ENCODE assay signal across 8 mouse cellular contexts in genomic region chr7:90302647-90303552, GRCm38 (mm10). TPM values are rescaled to one million over a fixed set of nuclear protein-coding genes. Genes with fewer than 3 reads are reported as not detected.
DNase-seq lines count a peak whose midpoint lies in the region; ATAC-seq lines count a peak whose summit lies in the region.

No protein-coding gene starts in this region.

- H3K9me3 ChIP-seq in embryonic facial prominence, embryonic 13.5 days: no peaks in the 10 kb centered on the region
- no peaks in the 10 kb centered on the region for H3K9me3 ChIP-seq in intestine, embryonic 15.5 days

- no peak overlapping the region for H3K27ac ChIP-seq in embryonic facial prominence, embryonic 13.5 days
- H3K27ac ChIP-seq in intestine, embryonic 15.5 days: no peak overlapping the region

- ATAC-seq in embryonic facial prominence, embryonic 13.5 days (ENCODE audit: insufficient number of reproducible peaks, insufficient read depth, low FRiP score, low TSS enrichment, low read depth): peak; percentile 54; the same call in 1 of the 2 replicates
- ATAC-seq in intestine, embryonic 15.5 days: peak; percentile 54
- peak; percentile 30; the same call in 1 of the 2 replicates for ATAC-seq in megakaryocyte progenitor cell, adult 5-6 weeks (replicated peaks; ENCODE audit: poor library complexity)

- peaks cover 42% of the 10 kb centered on the region for H3K27me3 ChIP-seq in embryonic facial prominence, embryonic 13.5 days
- H3K27me3 ChIP-seq in intestine, embryonic 15.5 days (replicated peaks): peaks cover 2% of the 10 kb centered on the region; the same call in 1 of the 2 replicates

- 4% methylated on average over 27 of the region's 27 CpGs for WGBS in embryonic facial prominence, embryonic 13.5 days
- 4% methylated on average over 27 of the region's 27 CpGs for WGBS in intestine, embryonic 15.5 days

- peak overlapping the region; percentile 76 for H3K9ac ChIP-seq in embryonic facial prominence, embryonic 13.5 days
- peak overlapping the region; percentile 59 for H3K9ac ChIP-seq in intestine, embryonic 15.5 days

- peaks cover 5% of the 10 kb centered on the region; the same call in 1 of the 2 replicates for H3K4me1 ChIP-seq in embryonic facial prominence, embryonic 13.5 days
- no peaks in the 10 kb centered on the region for H3K4me1 ChIP-seq in intestine, embryonic 15.5 days (replicated peaks)

- no peaks in the 10 kb centered on the region for H3K36me3 ChIP-seq in embryonic facial prominence, embryonic 13.5 days
- H3K36me3 ChIP-seq in intestine, embryonic 15.5 days: no peaks in the 10 kb centered on the region

- DNase-seq in retina, postnatal 1 day: peak; percentile 17
- DNase-seq in retina, embryonic 14.5 days (ENCODE audit: low spot score): no peak
- DNase-seq in thymus, postnatal 0 days (ENCODE audit: low spot score): peak; percentile 75
- no peak for DNase-seq in adrenal gland, postnatal 36 days
- no peak for DNase-seq in cerebellum, adult 9-10 months

- H3K4me3 ChIP-seq in embryonic facial prominence, embryonic 13.5 days: peak overlapping the region; percentile 64
- H3K4me3 ChIP-seq in intestine, embryonic 15.5 days (replicated peaks): peak overlapping the region; percentile 65

- peak overlapping the region; percentile 96 for H3K4me2 ChIP-seq in embryonic facial prominence, embryonic 13.5 days
- H3K4me2 ChIP-seq in intestine, embryonic 15.5 days (replicated peaks): peak overlapping the region; percentile 96

RNA-seq across cellular contexts. Expression of gene Sytl2, which starts 0.8 kb away (rescaled TPM):
- polyA plus RNA-seq in embryonic facial prominence, embryonic 13.5 days (2015; fragmentation: Nextera tagmentation; extraction: Ambion mirVana): 5.4 and 8.4 TPM in 2 replicates
- polyA plus RNA-seq in intestine, embryonic 15.5 days (2015; fragmentation: Nextera tagmentation; extraction: Ambion mirVana): 9.4 and 9.9 TPM in 2 replicates
- total RNA-seq in megakaryocyte progenitor cell, adult 5-6 weeks (2015): 0.10 TPM in 1 of 2 replicates, not detected in the other
- total RNA-seq in megakaryocyte progenitor cell, adult 5-6 weeks (2017): 0.17 and 1.0 TPM in 2 replicates
- polyA plus RNA-seq in thymus, postnatal 0 days (2015; fragmentation: Nextera tagmentation; extraction: Ambion mirVana): 6.1 and 6.8 TPM in 2 replicates
- 1 to 10 TPM; 4.6 to 4.7 TPM for total RNA-seq in adrenal gland, postnatal 36 days (2021)

RNA-seq across cellular contexts. Expression of gene Ccdc83, which starts 37.3 kb away (rescaled TPM):
- 0.29 TPM in 1 of 2 replicates, not detected in the other for polyA plus RNA-seq in embryonic facial prominence, embryonic 13.5 days (2015; fragmentation: Nextera tagmentation; extraction: Ambion mirVana)
- not detected in 2 replicates for polyA plus RNA-seq in intestine, embryonic 15.5 days (2015; fragmentation: Nextera tagmentation; extraction: Ambion mirVana)
- not detected in 2 replicates for total RNA-seq in megakaryocyte progenitor cell, adult 5-6 weeks (2015)
- not detected in 2 replicates for total RNA-seq in megakaryocyte progenitor cell, adult 5-6 weeks (2017)
- not detected in 2 replicates for polyA plus RNA-seq in thymus, postnatal 0 days (2015; fragmentation: Nextera tagmentation; extraction: Ambion mirVana)
- not detected for total RNA-seq in adrenal gland, postnatal 36 days (2021)

Comparison
In these comparisons a context has a peak if more than half of its experiments do, and no peak if none do; other contexts are left out.
1. DNase-seq: peak in retina, postnatal 1 day (single experiment) and thymus, postnatal 0 days (single experiment); none in retina, embryonic 14.5 days (single experiment), adrenal gland, postnatal 36 days (0 of 2) and cerebellum, adult 9-10 months (single experiment).
2. Peak in every context shown above with its lines, with median percentiles within 50 percentile points of each other: ATAC-seq.